Mouse (Mus musculus) testis, adult 2 months (tissue): ENCODE data around the gene Sucnr1. TPM values are rescaled to one million over a fixed set of nuclear protein-coding genes. Genes with fewer than 3 reads are reported as not detected.

Source experiments
- H3K27ac ChIP-seq: fragments of 200-500 bp; 2 replicates; pipeline ENCODE4 v1.5.1; 2012; ENCODE audit warnings: low read depth, low read length; ENCODE audit not compliant: control insufficient read depth, insufficient read depth
- H3K27me3 ChIP-seq: fragments of 200-500 bp; 2 replicates; pipeline ENCODE4 v1.6.1; 2012; ENCODE audit warnings: mild to moderate bottlenecking, low read length, moderate library complexity; ENCODE audit not compliant: control insufficient read depth, insufficient read depth
- H3K36me3 ChIP-seq: fragments of 200-500 bp; 2 replicates; pipeline ENCODE4 v1.6.1; 2012; ENCODE audit warnings: mild to moderate bottlenecking, low read length; ENCODE audit not compliant: control insufficient read depth, insufficient read depth
- H3K4me1 ChIP-seq: fragments of 200-500 bp; 2 replicates; pipeline ENCODE4 v1.6.1; 2012; ENCODE audit warnings: low read length; ENCODE audit not compliant: control insufficient read depth, insufficient read depth
- H3K4me3 ChIP-seq: fragments of 200-500 bp; 2 replicates; pipeline ENCODE4 v1.5.1; 2012; ENCODE audit warnings: low read depth, mild to moderate bottlenecking, low read length, moderate library complexity, mixed read lengths; ENCODE audit not compliant: control insufficient read depth
- CTCF ChIP-seq: fragments of 200-500 bp; IDR thresholded peaks from 2 replicates; pipeline ENCODE4 v1.5.1; 2012; ENCODE audit warnings: low read depth, mild to moderate bottlenecking, inconsistent platforms, low read length, moderate library complexity; ENCODE audit not compliant: control insufficient read depth, insufficient read depth, insufficient replicate concordance
- POLR2A ChIP-seq: fragments of 200-500 bp; IDR thresholded peaks from 2 replicates; pipeline ENCODE4 v1.6.1; 2012; ENCODE audit warnings: low read depth, mild to moderate bottlenecking, inconsistent platforms, low read length, moderate library complexity; ENCODE audit not compliant: control insufficient read depth
- polyA plus RNA-seq: library from polyadenylated mRNA; depleted of rRNA; stranded (reverse); fragments of >200 nt; gene quantifications from 2 replicates; pipeline ENCODE4 v1.2.3, GENCODE M21; 2012; rRNA removed

Gene Sucnr1
- 0.10 and 0.24 TPM in 2 replicates for polyA plus RNA-seq

- Histone ChIP-seq H3K4me3 (no peak within 1 kb of the TSS), H3K27me3 (no peaks in the 10 kb centered on the region), H3K27ac (no peak within 1 kb of the TSS), H3K4me1 (no peaks in the 10 kb centered on the region), H3K36me3 (no peaks in the 10 kb centered on the region)
- no peak for TF ChIP-seq CTCF
- TF ChIP-seq POLR2A = no peak
Observed at GRCm38 (mm10) chr3:60081648-60082047, at the start of gene Sucnr1. Gene Sucnr1, plus strand, starts transcription at chr3:60081869.

- no peak overlapping the region for H3K27ac ChIP-seq
- H3K4me3 ChIP-seq = no peak overlapping the region
- no peaks in the 10 kb centered on the region for H3K36me3 ChIP-seq
- no peaks in the 10 kb centered on the region for H3K4me1 ChIP-seq
- no peaks in the 10 kb centered on the region for H3K27me3 ChIP-seq
- TF ChIP-seq POLR2A (no peak), CTCF (no peak)
Observed at GRCm38 (mm10) chr3:60046221-60046913, 35.3 kb upstream of the Sucnr1 start.

GRCm38 (mm10) chr3:60053231-60053927 is 28.3 kb upstream of the Sucnr1 start:
- Histone ChIP-seq H3K4me1 (no peaks in the 10 kb centered on the region), H3K36me3 (no peaks in the 10 kb centered on the region), H3K4me3 (no peak overlapping the region), H3K27me3 (no peaks in the 10 kb centered on the region), H3K27ac (no peak overlapping the region)
- TF ChIP-seq POLR2A = no peak
- TF ChIP-seq CTCF = no peak

- Histone ChIP-seq H3K36me3 (no peaks in the 10 kb centered on the region), H3K4me3 (no peak overlapping the region), H3K27me3 (no peaks in the 10 kb centered on the region), H3K4me1 (no peaks in the 10 kb centered on the region), H3K27ac (no peak overlapping the region)
- TF ChIP-seq CTCF (no peak), POLR2A (no peak)
Observed at GRCm38 (mm10) chr3:60053931-60054330, 27.7 kb upstream of the Sucnr1 start.

DNA sequence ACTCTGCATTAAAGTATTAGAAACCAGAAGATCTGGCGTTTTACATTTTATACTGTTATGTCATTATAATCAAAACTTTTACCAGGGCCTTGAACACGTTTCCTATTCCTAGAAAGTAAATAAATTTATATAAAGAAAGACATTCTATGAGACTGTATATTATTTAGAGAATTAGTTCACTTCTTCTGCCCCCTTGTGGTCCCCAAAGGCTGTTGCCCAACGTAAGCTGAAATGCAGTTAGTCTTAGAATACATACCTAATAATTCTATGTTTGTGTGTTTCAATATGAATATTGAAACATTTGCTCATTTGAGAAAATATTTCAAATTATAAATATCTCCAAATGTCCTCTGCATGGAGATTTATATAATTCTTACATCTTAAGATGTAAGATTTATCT is 25.2 kb upstream of the Sucnr1 start:
- H3K27ac ChIP-seq = no peak overlapping the region
- no peaks in the 10 kb centered on the region for H3K4me1 ChIP-seq
- H3K27me3 ChIP-seq = no peaks in the 10 kb centered on the region
- no peak for TF ChIP-seq CTCF
- no peak for TF ChIP-seq POLR2A
- H3K4me3 ChIP-seq = no peak overlapping the region
- no peaks in the 10 kb centered on the region for H3K36me3 ChIP-seq

GRCm38 (mm10) chr3:60057070-60057808 is 24.4 kb upstream of the Sucnr1 start:
- no peaks in the 10 kb centered on the region for H3K27me3 ChIP-seq
- no peak overlapping the region for H3K27ac ChIP-seq
- TF ChIP-seq POLR2A = no peak
- no peak for TF ChIP-seq CTCF
- no peaks in the 10 kb centered on the region for H3K4me1 ChIP-seq
- no peaks in the 10 kb centered on the region for H3K36me3 ChIP-seq
- no peak overlapping the region for H3K4me3 ChIP-seq

DNA sequence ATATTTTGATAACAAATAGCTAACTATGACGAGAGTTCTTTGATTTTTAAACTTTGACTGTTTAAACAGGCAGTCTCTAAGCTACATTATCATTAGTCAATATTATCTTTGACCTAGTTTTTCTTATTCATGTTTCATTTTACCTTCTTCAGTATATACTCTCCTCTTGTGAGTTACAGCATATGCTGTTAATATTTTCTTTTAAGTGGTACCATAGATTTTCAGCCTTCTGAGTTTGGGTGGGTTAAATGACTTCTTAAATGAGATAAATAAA is 23.9 kb upstream of the Sucnr1 start:
- no peak for TF ChIP-seq CTCF
- Histone ChIP-seq H3K4me1 (no peaks in the 10 kb centered on the region), H3K27me3 (no peaks in the 10 kb centered on the region), H3K27ac (no peak overlapping the region), H3K36me3 (no peaks in the 10 kb centered on the region), H3K4me3 (no peak overlapping the region)
